Mouse (Mus musculus) cerebellum, adult 18-20 months (tissue): ENCODE data around the gene Ak7.

ENCODE experiments used
- DNase-seq, 2 experiments: peaks; one replicate each; pipeline ENCODE4 v3.0.0; 2021

The Ak7 gene

DNA sequence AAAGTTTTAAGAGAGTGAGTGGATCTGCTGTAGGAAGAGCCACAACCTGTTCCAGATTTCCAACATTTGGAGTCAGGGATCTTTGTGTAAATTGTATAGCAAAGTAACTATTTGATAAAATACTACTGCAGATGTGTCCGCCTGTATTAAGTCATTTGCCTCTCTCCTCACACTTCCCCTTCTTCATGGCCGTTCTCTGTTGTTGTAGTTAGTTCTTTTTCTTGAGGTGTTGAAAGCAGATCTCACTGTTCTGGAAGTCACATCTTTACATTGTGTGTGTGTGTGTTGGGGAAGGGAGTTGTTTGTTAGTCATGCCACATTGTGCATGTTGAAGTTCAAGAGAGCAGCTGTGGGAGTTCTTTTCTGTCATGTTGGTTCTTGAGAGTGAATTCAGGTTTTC lies 89.1 kb downstream of the Ak7 start:
- DNase-seq: no peak

DNA sequence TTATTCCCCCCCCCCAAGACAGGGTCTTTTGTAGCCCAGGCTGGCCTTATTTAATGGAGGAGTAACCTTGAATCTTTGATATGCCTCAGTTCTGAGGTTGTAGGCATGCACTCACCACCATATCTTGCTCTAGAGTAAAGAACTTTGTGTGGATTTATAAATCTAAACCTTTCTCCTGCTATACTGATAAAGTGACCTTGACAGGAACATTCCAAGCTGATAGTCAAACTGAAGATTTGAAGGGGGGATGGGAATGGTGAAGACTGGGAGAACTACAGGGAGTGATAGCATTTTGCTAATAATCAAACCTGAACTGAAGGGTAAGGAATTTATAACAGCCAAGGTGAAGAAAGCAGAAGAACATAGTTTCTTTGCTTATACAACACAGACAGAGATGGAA lies 92.2 kb downstream of the Ak7 start:
- no peak for DNase-seq

DNA sequence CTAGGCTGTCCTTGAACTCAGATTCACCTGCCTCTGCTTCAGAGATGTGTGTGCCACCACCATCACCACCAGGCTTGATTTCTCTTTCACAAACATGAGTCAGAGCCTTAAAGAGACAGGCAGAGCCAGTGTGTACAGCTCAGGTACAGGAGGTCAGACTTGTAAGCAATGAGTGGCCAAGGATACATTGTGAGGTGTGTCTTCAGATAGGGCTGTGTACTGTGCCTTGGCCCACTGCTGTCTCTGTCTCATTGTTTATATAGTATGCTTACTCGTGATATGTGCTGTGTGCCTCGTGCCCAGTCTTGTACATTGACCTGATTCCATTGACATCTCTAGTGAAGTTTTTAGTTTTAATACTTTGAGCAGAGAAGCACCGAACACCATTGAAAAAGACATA lies 100.0 kb downstream of the Ak7 start:
- DNase-seq: no peak

DNA sequence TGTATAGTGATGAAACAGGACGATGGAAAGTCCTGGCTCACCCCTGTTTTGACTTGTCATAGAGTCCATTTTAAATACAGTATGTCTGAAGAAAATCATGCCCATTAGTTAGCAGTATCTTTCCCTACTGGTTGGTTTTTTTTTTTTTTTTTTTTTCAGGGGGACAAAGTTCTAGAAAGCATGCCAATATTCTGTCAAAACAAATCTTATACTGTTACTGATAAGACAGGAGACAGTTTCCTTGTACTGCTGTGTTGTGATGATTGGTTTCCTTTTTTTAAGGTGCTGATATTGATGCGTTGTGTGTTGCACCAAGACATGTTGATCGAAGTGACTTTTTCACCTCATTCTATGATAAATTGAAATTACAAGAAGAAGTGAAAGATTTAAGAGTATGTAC lies 100.4 kb downstream of the Ak7 start:
- no peak for DNase-seq

DNA sequence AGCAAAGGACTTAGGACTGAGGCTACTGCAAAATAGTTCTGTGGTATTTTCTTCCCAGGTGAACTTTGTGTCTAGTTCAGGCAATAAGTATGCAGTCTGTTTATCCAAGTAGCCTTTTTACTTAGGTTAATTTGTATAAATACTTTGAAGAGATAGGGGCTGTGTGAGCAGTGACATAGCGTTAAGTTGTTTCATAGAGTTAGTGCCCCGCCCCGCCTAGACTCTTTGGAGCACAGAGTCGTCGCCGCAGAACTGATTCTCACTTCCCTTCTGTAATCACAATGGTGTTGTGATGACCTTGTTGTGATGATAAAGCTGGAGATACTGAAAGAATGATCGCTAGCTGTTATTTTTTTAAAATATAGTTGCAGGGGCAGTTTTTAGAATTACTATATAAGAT lies 101.6 kb downstream of the Ak7 start:
- DNase-seq: no peak

DNA sequence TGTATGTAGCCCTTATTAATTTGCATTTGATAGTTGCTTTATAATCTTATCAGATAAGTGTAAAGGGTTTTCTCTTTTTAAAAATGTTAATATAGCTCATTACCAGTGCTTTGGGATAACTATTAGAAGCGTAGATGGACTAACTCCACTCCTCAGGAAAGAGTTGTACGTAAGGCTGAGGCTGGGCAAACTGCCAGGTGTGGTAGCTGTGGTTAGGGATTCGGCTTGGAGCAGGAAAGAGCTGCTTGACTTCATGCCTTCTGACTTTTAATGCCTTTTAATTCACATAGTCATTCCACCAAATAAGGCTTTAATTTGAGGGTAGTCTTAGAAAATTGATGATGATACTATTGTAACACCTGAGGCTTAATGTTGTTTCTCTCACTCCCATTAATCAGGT lies 103.2 kb downstream of the Ak7 start:
- no peak for DNase-seq

DNA sequence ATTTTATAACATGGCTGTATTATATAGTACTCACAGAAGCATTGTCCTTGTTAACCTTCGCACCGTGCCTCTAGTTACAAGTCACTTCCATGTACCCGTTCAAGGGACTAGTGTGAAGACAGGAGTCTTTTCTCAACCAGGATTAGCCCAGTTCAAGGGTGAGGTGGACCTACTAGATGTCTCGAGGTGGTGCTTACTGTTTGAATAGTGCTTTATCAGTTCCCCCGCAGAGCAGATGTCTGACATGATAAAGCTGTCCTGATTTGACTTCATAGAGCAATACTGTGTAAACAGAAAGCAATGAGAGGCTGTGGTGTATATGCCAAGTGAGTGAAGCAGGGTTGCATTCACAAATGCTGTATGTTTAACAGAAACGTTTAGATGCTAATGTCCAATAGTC lies 104.8 kb downstream of the Ak7 start:
- no peak for DNase-seq

DNA sequence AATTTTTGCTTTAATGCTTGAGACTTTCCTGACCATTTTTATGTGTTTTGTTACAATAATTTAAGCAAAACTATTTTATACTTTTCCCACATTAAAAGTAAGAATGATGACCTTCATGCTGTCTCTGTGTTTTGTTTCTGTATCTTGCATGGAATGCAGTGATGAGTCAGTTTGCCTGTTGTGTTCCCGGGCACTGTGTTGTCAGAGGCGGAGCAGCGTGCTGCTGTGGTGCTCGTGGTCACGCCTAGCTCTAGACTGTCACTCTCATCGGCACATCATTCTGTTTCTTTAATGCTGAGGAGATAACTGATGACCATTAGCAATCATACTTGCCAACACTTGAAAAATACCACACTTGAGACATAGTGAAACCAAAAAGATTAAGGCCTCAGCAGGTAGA lies 108.2 kb downstream of the Ak7 start:
- DNase-seq: no peak

DNA sequence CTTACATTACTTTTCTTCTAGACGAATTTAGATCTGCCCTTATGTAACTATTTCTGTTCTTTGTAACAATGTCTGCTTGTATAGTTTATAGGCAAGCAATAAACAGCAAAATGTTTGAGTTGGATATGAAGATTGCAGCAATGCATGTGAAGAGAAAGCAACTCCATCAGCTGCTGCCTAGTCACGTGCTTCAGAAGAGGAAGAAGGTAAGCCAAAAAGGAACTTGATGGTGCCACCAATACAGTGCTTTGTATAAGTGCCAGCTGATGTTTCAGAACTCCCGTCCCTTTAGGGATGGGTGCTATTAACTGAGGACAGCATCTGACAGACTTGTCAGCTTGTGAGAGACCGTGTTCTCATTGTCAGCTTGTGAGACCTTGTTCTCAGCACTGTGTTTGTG lies 117.7 kb downstream of the Ak7 start:
- no peak for DNase-seq

DNA sequence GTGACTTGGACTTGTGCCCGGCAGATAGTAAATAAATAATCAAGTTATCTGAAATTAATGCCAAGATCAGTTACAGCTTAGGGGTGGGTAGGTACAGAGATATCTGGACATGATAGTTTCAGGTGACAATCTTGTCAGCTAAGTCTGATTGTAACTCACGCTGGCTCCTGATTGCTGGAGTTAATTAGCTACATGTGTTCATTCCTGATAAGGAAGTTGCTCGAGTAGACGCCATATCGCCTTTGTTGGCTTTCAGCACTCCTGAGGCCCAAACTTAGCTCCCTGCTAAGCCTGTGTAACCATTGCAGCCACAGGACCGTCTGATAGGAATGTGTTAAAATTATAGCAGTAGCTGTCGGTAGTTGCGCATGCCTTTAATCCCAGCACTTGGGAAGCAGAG lies 119.0 kb downstream of the Ak7 start:
- no peak for DNase-seq

DNA sequence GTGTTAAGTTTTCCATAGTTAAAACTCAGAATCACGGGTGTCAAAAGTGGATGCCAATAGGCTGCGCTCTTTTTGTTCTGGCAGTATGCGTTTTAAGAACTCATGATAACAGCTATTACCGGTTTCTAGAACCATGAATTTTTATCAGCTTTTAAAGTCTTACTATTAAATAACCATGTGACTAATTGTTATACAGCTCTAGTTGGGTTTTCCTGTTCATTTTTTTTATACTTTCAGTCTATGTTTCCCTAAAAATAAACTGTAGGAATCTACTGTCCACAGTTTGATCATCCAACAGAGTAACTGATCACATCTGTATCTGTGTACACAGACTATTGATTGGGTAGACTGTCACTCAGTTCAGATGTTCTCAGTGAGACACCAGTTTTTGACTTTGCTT lies 119.5 kb downstream of the Ak7 start:
- no peak for DNase-seq
